Mouse (Mus musculus) midbrain, embryonic 14.5 days (tissue): ENCODE data around the gene Slc7a1. TPM values are rescaled to one million over a fixed set of nuclear protein-coding genes. Genes with fewer than 3 reads are reported as not detected.
"Not testable (repeated sequence)": the region's sequence is repeated elsewhere in the genome, so short reads cannot be mapped to it uniquely, and the experiment has no call there.

Source experiments
- ATAC-seq: fragments of 200-750 bp; cut with Nextera tagmentation; 2 replicates; pipeline ENCODE4 v1.8.0; 2017; ENCODE audit warnings: moderate number of reproducible peaks, moderate library complexity; ENCODE audit not compliant: low FRiP score, low TSS enrichment
- DNase-seq: peaks from one replicate; pipeline ENCODE4 v3.0.0-alpha.2; 2015
- H3K27ac ChIP-seq: fragments of 300-500 bp; sonication (generic); replicated peaks from 2 replicates; pipeline ENCODE4 v1.5.1; 2014; ENCODE audit warnings: mild to moderate bottlenecking, low read depth, low read length, moderate library complexity
- H3K27me3 ChIP-seq: fragments of 300-500 bp; sonication (generic); 2 replicates; pipeline ENCODE4 v1.6.1; 2014; ENCODE audit warnings: low read length, control low read depth, mixed read lengths; ENCODE audit not compliant: control insufficient read depth, insufficient read depth
- H3K36me3 ChIP-seq: fragments of 300-500 bp; sonication (generic); 2 replicates; pipeline ENCODE4 v1.6.1; 2014; ENCODE audit warnings: low read length, control low read depth; ENCODE audit not compliant: control insufficient read depth, insufficient read depth
- H3K4me1 ChIP-seq: fragments of 300-500 bp; sonication (generic); 2 replicates; pipeline ENCODE4 v1.6.1; 2014; ENCODE audit warnings: mild to moderate bottlenecking, antibody characterized with exemption, low read length, control low read depth; ENCODE audit not compliant: control insufficient read depth, insufficient read depth
- H3K4me2 ChIP-seq: fragments of 300-500 bp; sonication (generic); 2 replicates; pipeline ENCODE4 v1.6.1; 2014; ENCODE audit warnings: mild to moderate bottlenecking, low read length, moderate library complexity
- H3K4me3 ChIP-seq: fragments of 300-500 bp; sonication (generic); replicated peaks from 2 replicates; pipeline ENCODE4 v1.5.1; 2014; ENCODE audit warnings: low read depth, low read length
- H3K9ac ChIP-seq: fragments of 300-500 bp; sonication (generic); replicated peaks from 2 replicates; pipeline ENCODE4 v1.6.1; 2014; ENCODE audit warnings: mild to moderate bottlenecking, low read length, moderate library complexity
- H3K9me3 ChIP-seq: fragments of 300-500 bp; sonication (generic); 2 replicates; pipeline ENCODE4 v1.6.1; 2016; ENCODE audit warnings: low read length, control low read depth, mixed read lengths; ENCODE audit not compliant: control insufficient read depth
- WGBS: fragments of 180-500 bp; shearing (Covaris S2); extraction: QIAGEN DNeasy Blood & Tissue Kit; methylation state at CpG from one replicate; pipeline ENCODE4 v1.1.7; 2014; 5-methylcytosine and 5-hydroxymethylcytosine counted together
- polyA plus RNA-seq: library from polyadenylated mRNA; unstranded; fragments of >200 nt; fragmentation: Nextera tagmentation; extraction: Ambion mirVana; gene quantifications from 2 replicates; pipeline ENCODE4 v1.2.1, GENCODE M21; 2014

Slc7a1 gene
- polyA plus RNA-seq, 1 experiment from 2014 or later = 46.8 TPM

DNA sequence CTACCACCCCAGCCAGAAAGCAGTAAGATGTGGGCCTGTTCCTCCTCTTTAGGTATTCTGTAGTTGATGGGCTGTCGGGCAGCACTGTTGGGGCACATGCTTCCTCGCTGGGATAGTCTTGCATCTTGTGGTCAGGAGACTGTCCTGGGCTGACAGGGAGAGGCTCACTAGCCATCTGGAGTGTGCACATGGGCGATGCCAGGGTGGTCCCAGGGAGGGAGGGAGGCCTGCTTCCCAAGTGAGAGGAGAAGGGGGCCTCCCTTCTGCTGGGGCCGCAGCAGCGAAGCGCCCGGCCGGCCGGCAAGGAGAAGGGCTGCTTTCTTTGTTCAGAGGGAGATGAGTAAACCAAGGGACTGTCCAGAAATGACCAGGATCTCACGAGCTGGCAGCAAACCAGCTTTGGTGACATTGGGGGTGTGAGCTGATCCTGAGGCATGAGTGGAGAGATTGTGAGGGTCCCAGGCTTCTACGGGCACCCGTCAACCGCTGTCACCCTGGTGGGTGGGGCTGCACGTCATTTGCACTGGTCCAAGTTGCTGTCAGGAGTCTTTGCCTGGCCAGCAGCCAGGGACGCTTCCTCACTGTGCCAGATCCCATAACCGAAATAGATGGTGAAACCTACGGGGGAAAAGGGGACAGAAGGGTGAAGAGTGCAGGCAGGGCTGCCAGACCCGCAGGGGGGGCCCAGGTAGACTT, 67.6 kb downstream of the Slc7a1 start:
- 89% methylated on average over 18 of the region's 18 CpGs for WGBS
- Histone ChIP-seq H3K4me1 (no peaks in the 10 kb centered on the region), H3K9me3 (no peaks in the 10 kb centered on the region), H3K4me2 (no peak overlapping the region), H3K27ac (no peak overlapping the region), H3K4me3 (no peak overlapping the region), H3K9ac (no peak overlapping the region), H3K27me3 (no peaks in the 10 kb centered on the region), H3K36me3 (0 out of 2 replicates have a peak, but pooled peaks cover 5% of the 10 kb centered on the region)
- ATAC-seq = peak; percentile 29; the same call in 1 of the 2 replicates
- no peak for DNase-seq

DNA sequence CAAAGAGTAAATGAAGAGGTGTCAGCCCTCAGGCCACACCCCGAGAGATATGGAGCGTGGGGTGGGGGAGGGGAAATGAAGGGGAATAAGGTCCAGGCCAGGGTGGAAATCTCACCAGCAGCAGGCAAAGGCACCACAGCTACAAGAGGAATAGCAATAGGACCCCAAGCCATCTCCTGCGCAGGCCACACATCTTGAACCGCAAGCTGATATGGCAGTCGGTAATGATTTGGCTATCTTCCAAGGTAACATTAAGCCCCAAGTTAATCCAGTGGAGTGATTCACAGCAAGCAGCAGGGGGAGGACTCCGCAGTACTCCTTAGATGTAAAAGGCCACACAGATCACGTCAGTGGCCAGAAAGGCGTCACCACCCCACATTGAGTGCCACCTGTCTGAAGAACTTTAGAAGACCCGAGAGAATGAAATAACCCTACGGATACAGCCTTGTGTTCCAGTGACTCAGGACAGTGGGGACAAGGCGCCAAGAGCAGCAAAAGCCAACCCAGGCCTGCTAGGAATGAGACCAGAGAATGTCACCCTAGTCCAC, 68.4 kb downstream of the Slc7a1 start:
- ATAC-seq (no peak), DNase-seq (peak; percentile 24)
- Histone ChIP-seq H3K36me3 (0 out of 2 replicates have a peak, but pooled peaks cover 3% of the 10 kb centered on the region), H3K4me2 (no peak overlapping the region), H3K27me3 (no peaks in the 10 kb centered on the region), H3K4me3 (no peak overlapping the region), H3K4me1 (no peaks in the 10 kb centered on the region), H3K9ac (no peak overlapping the region), H3K9me3 (no peaks in the 10 kb centered on the region), H3K27ac (no peak overlapping the region)
- WGBS = 79% methylated on average over 11 of the region's 11 CpGs

DNA sequence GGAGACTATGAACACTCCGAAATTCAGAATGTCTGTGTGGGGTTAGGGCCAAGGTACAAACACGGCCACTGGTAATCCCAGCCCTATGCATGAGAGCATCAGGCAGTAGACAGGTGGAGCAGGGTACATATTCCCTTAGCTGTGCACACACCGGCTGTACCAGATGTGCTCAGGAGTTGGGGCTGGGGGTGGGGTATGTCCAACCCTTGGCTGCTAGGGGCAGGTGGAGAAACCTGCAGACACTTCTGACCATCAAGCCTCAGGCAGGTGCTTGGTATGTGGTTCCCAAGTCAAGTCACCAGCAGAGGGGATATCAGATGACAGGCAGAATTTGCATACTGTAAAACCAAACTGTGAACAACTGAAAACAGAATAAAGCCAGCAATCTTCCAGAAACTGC, 70.7 kb downstream of the Slc7a1 start:
- Histone ChIP-seq H3K27ac (no peak overlapping the region), H3K27me3 (no peaks in the 10 kb centered on the region), H3K36me3 (0 out of 2 replicates have a peak, but pooled peaks cover 3% of the 10 kb centered on the region), H3K9me3 (no peaks in the 10 kb centered on the region), H3K4me3 (no peak overlapping the region), H3K4me1 (no peaks in the 10 kb centered on the region), H3K9ac (no peak overlapping the region), H3K4me2 (no peak overlapping the region)
- ATAC-seq (no peak), DNase-seq (no peak)
- 86% methylated on average over 3 of the region's 3 CpGs for WGBS

DNA sequence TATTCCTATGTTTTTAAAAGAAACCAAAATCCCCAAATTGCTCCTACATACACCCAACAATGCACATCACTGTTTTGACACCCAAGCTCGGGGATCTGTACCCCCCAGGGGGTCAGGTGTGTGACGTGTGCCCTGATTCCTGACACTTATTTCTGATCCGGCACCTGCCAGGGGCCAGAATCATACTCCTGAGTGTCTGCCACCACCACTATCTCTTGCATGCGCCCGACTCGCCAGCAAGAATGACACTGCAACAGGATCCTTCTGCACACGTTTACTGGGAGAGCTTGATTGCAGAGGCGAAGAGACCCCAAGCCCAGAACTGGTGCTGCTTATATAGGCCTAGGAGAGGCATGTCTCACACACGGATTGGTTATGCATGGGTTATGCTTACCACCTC, 73.4 kb downstream of the Slc7a1 start:
- H3K9ac ChIP-seq, H3K27me3 ChIP-seq, H3K36me3 ChIP-seq, H3K9me3 ChIP-seq, H3K4me1 ChIP-seq, ATAC-seq, H3K4me2 ChIP-seq, DNase-seq, H3K4me3 ChIP-seq, H3K27ac ChIP-seq: not testable (repeated sequence)
- WGBS = 95% methylated on average over 9 of the region's 9 CpGs

DNA sequence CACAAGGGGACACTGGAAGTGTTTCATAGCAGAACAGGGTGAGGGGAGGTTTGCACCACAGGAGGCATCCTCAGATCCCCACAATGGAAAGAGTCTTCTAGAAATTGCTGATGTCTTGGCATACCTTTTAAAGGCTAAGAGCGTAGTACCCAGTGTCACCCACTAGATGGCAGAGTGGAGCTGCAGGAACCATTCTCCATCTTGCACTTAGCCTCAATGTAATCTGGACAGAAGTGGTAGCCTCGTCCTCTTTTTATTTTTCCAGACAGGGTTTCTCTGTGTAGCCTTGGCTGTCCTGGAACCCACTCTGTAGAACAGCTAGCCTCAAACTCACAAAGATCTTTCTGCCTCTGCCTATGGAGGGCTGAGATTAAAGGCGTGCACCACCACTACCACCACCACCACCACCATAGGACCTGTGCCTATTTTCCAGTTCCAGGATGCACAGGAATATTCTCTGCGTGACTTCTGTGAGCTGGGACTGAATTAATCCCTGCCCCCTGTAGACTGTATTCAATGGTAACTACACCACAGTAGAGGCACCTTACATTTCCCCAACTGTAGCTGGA, 74.3 kb downstream of the Slc7a1 start:
- no peak overlapping the region for H3K4me3 ChIP-seq
- WGBS = 44% methylated on average over 4 of the region's 4 CpGs
- no peaks in the 10 kb centered on the region for H3K27me3 ChIP-seq
- DNase-seq (peak; percentile 78), ATAC-seq (no peak)
- no peaks in the 10 kb centered on the region for H3K9me3 ChIP-seq
- no peaks in the 10 kb centered on the region for H3K36me3 ChIP-seq
- no peak overlapping the region for H3K27ac ChIP-seq
- no peaks in the 10 kb centered on the region for H3K4me1 ChIP-seq
- H3K4me2 ChIP-seq = no peak overlapping the region
- no peak overlapping the region for H3K9ac ChIP-seq

DNA sequence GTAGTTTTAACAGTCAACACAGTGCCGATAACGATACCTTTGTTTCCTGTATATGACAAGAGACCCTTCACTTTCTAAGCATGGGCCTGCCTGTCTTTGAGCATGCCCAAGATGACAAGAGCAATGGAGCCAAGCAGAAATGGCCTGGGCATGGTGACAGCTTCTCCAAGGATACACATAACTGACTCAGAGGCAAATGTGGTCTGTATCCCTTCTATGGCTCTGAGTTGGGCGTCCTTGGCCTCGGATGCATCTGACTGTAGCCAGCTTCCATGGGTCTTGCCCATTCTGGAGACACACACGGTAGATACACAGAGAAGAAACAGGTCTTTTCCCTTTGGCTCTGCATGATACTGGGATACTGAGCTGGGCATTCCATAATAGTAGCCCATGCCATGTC, 84.8 kb downstream of the Slc7a1 start:
- Histone ChIP-seq H3K4me2 (no peak overlapping the region), H3K9ac (no peak overlapping the region), H3K27me3 (no peaks in the 10 kb centered on the region), H3K4me1 (no peaks in the 10 kb centered on the region), H3K4me3 (no peak overlapping the region), H3K36me3 (0 out of 2 replicates have a peak, but pooled peaks cover 6% of the 10 kb centered on the region), H3K9me3 (no peaks in the 10 kb centered on the region), H3K27ac (no peak overlapping the region)
- DNase-seq (no peak), ATAC-seq (no peak)
- 99% methylated on average over 5 of the region's 5 CpGs for WGBS

DNA sequence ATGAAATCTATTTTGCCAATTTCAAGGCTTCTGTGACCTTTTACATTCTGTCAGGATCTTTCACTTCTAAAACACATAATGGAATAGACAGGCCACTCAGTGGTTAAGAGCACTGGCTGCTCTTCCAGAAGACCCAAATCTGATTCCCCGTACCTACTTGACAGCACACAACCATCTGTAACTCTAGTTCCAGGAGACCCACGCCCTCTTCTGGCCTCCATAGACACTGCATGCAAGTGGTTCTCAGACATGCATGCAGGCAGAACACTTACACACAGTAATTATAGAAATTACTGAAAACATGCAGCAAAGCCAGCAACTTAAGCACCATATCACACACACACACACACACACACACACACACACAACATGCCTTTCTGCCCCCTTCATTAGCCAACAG, 87.3 kb downstream of the Slc7a1 start:
- no peak overlapping the region for H3K27ac ChIP-seq
- no peak for ATAC-seq
- 57% methylated on average over 2 of the region's 2 CpGs for WGBS
- H3K9me3 ChIP-seq = no peaks in the 10 kb centered on the region
- H3K4me1 ChIP-seq = no peaks in the 10 kb centered on the region
- H3K9ac ChIP-seq = no peak overlapping the region
- H3K4me3 ChIP-seq = no peak overlapping the region
- H3K27me3 ChIP-seq = no peaks in the 10 kb centered on the region
- DNase-seq = no peak
- H3K36me3 ChIP-seq = 0 out of 2 replicates have a peak, but pooled peaks cover 6% of the 10 kb centered on the region
- no peak overlapping the region for H3K4me2 ChIP-seq

DNA sequence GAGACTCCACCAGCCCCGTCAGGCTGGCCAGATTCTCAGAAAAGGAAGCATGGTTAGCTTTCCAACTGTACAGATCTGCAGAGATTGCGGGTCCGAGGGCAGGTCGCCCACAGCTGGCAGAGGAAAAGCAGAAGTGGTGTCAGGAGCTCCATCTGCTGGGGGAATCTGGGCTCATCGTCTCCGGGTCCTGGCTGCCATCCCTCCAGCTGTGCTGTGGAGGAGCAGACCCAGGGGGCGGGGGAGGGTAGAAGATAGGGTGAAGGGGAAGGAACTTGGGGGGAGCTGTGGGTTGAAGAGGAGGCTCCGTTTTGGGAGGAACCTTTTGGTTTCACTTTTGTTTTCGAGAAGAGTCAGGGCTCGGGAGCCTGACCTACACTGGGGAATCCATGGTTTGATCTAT, 88.9 kb downstream of the Slc7a1 start:
- H3K4me3 ChIP-seq = no peak overlapping the region
- H3K9ac ChIP-seq = no peak overlapping the region
- DNase-seq (no peak), ATAC-seq (no peak)
- no peak overlapping the region for H3K27ac ChIP-seq
- H3K9me3 ChIP-seq = no peaks in the 10 kb centered on the region
- H3K4me1 ChIP-seq = no peaks in the 10 kb centered on the region
- whole genome bisulfite sequencing = 81% methylated on average over 10 of the region's 10 CpGs
- H3K27me3 ChIP-seq = no peaks in the 10 kb centered on the region
- no peak overlapping the region for H3K4me2 ChIP-seq
- H3K36me3 ChIP-seq = 0 out of 2 replicates have a peak, but pooled peaks cover 6% of the 10 kb centered on the region

DNA sequence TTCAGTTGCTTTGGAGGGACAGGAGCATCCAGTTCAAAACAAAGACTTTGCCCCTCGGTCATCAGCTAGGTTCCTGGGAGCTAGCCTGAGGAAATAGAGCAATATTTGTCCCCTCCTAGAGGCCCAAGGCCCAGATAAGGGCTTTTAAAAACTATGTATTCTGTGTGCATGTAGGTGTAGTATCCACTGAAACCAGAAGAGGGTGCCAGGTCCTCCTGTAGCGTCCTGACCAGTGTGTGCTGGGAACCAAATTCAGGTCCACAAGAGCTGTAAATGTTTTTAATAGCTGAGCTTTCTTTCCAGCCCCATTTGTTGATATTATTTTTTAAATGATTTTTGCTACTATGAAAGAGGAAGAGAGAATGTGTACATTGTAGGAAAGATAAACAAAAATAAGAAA, 95.6 kb downstream of the Slc7a1 start:
- Histone ChIP-seq H3K9ac (no peak overlapping the region), H3K9me3 (no peaks in the 10 kb centered on the region), H3K4me2 (no peak overlapping the region), H3K27ac (no peak overlapping the region), H3K4me1 (no peaks in the 10 kb centered on the region), H3K27me3 (no peaks in the 10 kb centered on the region), H3K4me3 (no peak overlapping the region), H3K36me3 (peaks cover 7% of the 10 kb centered on the region; the same call in 1 of the 2 replicates)
- 88% methylated on average over 2 of the region's 2 CpGs for WGBS
- no peak for ATAC-seq
- DNase-seq = no peak
